Mouse (Mus musculus) lung, adult 2 months (tissue): ENCODE measurements around the gene Ggta1.

ENCODE experiments used
- CTCF ChIP-seq: fragments of 200-500 bp; IDR thresholded peaks from 2 replicates; pipeline ENCODE4 v1.5.1; 2011; ENCODE audit warnings: mild to moderate bottlenecking, low read length, control low read depth; ENCODE audit not compliant: insufficient read depth
- POLR2A ChIP-seq: fragments of 200-500 bp; IDR thresholded peaks from 2 replicates; pipeline ENCODE4 v1.6.1; 2011; ENCODE audit warnings: low read depth, mild to moderate bottlenecking, control low read depth, low read length, borderline replicate concordance; ENCODE audit errors: extremely low read depth

GRCm38 (mm10) chr2:35397590-35398173 lies 65.3 kb downstream of the Ggta1 start:
- TF ChIP-seq CTCF (peak; percentile 57), POLR2A (no peak)
